Mouse (Mus musculus): Measurements from ENCODE around the gene Slamf7.

DNA sequence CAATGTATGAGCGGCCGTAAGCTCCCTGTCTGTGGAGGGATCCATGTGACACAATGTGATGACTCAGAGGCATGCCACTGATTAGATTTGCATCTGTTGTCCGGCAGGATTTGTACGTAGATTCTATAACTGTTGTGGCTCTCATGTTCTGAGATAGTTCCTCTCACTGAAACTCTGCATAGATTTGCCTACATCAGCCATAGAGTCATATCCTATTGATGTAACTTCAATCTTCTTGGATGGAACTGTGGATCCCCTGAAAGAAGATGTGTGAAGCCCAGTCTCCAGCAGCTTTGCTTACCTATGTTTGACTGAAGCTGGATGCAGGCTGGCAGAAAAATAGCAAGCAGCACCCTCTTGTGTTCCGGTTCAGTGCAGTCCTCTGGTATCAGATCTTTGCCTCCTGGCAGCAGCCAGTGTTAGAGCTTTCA, 5.7 kb upstream of the Slamf7 start:
- no peak for TF ChIP-seq USF1 (IDR thresholded peaks at IDR 0.05; ENCODE audit: low read depth)
- TF ChIP-seq CTCF (IDR thresholded peaks at IDR 0.05; ENCODE audit: control insufficient read depth, insufficient read depth, insufficient read length): no peak
- TF ChIP-seq MYOD1 (IDR thresholded peaks at IDR 0.05; ENCODE audit: control insufficient read depth, insufficient read length, low read depth): no peak
- no peak for TF ChIP-seq MAX (IDR thresholded peaks at IDR 0.05)
- TF ChIP-seq MYOG (IDR thresholded peaks at IDR 0.05; ENCODE audit: control insufficient read depth, extremely low read depth, insufficient read length): no peak

Measured in C2C12 (cell line).